Mouse (Mus musculus) spleen, adult 2 months (tissue): ENCODE results near the gene Kirrel3.

Source experiments
- CTCF ChIP-seq: fragments of 200-500 bp; IDR thresholded peaks from 2 replicates; pipeline ENCODE4 v1.5.1; 2011; ENCODE audit warnings: mild to moderate bottlenecking, inconsistent platforms; ENCODE audit not compliant: insufficient read depth, insufficient read length, insufficient replicate concordance; ENCODE audit errors: extremely low read depth
- POLR2A ChIP-seq: fragments of 200-500 bp; IDR thresholded peaks from 2 replicates; pipeline ENCODE4 v1.6.1; 2011; ENCODE audit warnings: low read depth, low read length, inconsistent platforms

DNA sequence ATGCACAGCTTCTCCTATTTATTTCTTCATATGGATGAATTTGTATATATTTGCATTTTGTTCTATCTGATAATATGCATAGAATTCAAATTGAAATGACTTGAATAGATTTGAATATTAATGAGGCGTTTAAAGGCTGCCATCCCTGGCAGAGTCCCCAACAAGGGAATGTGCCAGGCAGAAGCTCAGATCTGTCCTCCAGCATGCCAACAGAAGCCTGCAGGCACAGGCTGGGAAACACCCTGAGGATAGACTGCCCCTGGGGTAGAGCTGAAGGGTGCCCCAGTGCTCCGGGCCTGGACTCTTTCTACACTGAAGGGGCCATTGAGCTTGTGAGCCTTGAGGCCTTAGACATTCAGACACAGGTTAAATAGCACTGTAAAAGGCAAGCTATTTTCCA is 21.5 kb downstream of the Kirrel3 start:
- TF ChIP-seq CTCF (no peak), POLR2A (no peak)
